Mouse (Mus musculus): ENCODE results near the gene Mcm6.

DNA sequence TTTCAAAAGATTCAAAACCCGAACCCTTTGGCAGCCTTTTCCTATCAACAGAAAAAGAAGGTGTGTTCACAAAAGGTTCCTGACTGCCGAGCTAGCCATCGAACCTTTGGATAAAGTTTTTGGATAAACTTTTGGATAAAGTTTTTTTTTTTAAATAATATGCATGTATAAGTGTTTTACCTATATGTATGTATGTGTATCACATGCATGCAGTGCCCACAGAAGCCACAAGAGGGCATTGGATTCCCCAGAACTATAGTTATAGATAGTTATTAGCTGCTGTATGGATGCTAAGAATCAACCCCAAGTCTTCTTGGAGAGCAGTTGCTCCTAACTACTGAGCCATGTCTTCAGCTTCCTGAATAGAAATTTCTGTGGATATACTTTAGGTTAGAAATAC lies 77.7 kb downstream of the Mcm6 start:
- TF ChIP-seq CTCF (IDR thresholded peaks at IDR 0.05; ENCODE audit: low read depth, low read length) (no peak), EP300 (IDR thresholded peaks at IDR 0.05; ENCODE audit: insufficient read depth, low read depth, low read length) (no peak)

Data from ES-Bruce4 (cell line).